Mouse (Mus musculus) embryonic facial prominence, embryonic 15.5 days (tissue): Measurements from ENCODE around the gene Cdk16. TPM values are rescaled to one million over a fixed set of nuclear protein-coding genes. Genes with fewer than 3 reads are reported as not detected.

Experiments
- polyA plus RNA-seq: library from polyadenylated mRNA; unstranded; fragments of >200 nt; fragmentation: Nextera tagmentation; extraction: Ambion mirVana; gene quantifications from 2 replicates; pipeline ENCODE4 v1.2.1, GENCODE M21; 2015

Cdk16 gene
- polyA plus RNA-seq, 1 experiment from 2014 or later: 139 TPM

Other genes starting within 250 kb of the Cdk16 start
- gene Rgn, start 138.2 kb upstream of the Cdk16 start, polyA plus RNA-seq: 0.29 and 0.30 TPM in 2 replicates
- gene Rbm10, start 70.5 kb upstream of the Cdk16 start, polyA plus RNA-seq: 58.8 and 60.4 TPM in 2 replicates
- gene Ndufb11, start 70.3 kb upstream of the Cdk16 start, polyA plus RNA-seq: 222 and 231 TPM in 2 replicates
- 188 and 195 TPM in 2 replicates for gene Uba1, start 29.6 kb upstream of the Cdk16 start, polyA plus RNA-seq
- 48.6 and 55.7 TPM in 2 replicates for gene Usp11, start 16.0 kb downstream of the Cdk16 start, polyA plus RNA-seq
- gene Araf, start 109.9 kb downstream of the Cdk16 start, polyA plus RNA-seq: 111 and 122 TPM in 2 replicates
- gene Timp1, start 182.2 kb downstream of the Cdk16 start, polyA plus RNA-seq: 43.2 and 44.4 TPM in 2 replicates
- gene Syn1, start 233.1 kb downstream of the Cdk16 start, polyA plus RNA-seq: 1.00 and 1.4 TPM in 2 replicates
- gene Cfp, start 243.6 kb downstream of the Cdk16 start, polyA plus RNA-seq: 7.7 and 8.1 TPM in 2 replicates